Comparison of ENCODE assay signal across 19 mouse cellular contexts in the genomic region with DNA sequence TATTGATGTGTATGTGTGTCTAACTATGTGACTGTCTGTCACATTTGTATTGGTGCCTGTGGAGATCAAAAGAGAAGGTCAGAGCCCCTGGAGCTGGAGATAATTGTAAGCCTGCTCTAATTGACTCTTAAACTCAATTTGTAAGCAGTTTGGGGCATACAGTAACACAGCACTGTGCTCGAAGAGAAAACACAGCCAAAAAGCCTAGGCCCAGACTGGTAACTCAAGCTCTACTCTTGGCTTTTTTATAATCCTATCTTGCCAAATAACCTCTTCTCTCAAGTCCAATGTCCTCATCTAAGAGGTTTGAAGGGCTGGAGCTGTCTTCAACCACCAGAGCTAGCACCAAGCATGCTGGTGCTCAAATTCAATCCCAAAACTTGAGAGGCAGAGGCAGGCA. TPM values are rescaled to one million over a fixed set of nuclear protein-coding genes. Genes with fewer than 3 reads are reported as not detected.
DNase-seq lines count a peak whose midpoint lies in the region; ATAC-seq lines count a peak whose summit lies in the region.
"Had no signal": no experiment of that assay in that cellular context is flagged by ENCODE, and none has a peak within 500 bp of the region (broad histone marks: within the 10 kb centered on the region; RNA-seq: fewer than 3 reads in every experiment).

No protein-coding gene starts in this region.

- H3K27ac ChIP-seq in kidney, embryonic 15.5 days = no peak overlapping the region
- peak overlapping the region; percentile 54 for H3K27ac ChIP-seq in liver, embryonic 16.5 days (ENCODE audit: low read length)
- no peak overlapping the region for H3K27ac ChIP-seq in hindbrain, embryonic 10.5 days
- H3K27ac ChIP-seq: embryonic facial prominence, embryonic 13.5 days; kidney, postnatal 0 days; midbrain, embryonic 12.5 days; neural tube, embryonic 13.5 days had no signal

- ATAC-seq in kidney, embryonic 15.5 days (replicated peaks; ENCODE audit: low FRiP score) = no peak
- no peak for ATAC-seq in megakaryocyte, adult 5-6 weeks (ENCODE audit: poor library complexity, severe bottlenecking)
- no peak for ATAC-seq in liver, embryonic 16.5 days (ENCODE audit: low read depth)
- ATAC-seq: forebrain, embryonic 16.5 days; hindbrain, embryonic 16.5 days; Patski had no signal

- no peaks in the 10 kb centered on the region for H3K9me3 ChIP-seq in kidney, embryonic 15.5 days (replicated peaks)
- H3K9me3 ChIP-seq in megakaryocyte, embryonic 14.5 days = no peaks in the 10 kb centered on the region
- H3K9me3 ChIP-seq in liver, embryonic 16.5 days (replicated peaks; ENCODE audit: control insufficient read depth, low read length) = no peaks in the 10 kb centered on the region
- no peaks in the 10 kb centered on the region for H3K9me3 ChIP-seq in hindbrain, embryonic 10.5 days
- H3K9me3 ChIP-seq: embryonic facial prominence, embryonic 13.5 days; midbrain, embryonic 12.5 days; neural tube, embryonic 13.5 days had no signal

- no peaks in the 10 kb centered on the region for H3K36me3 ChIP-seq in kidney, embryonic 15.5 days
- peaks cover 19% of the 10 kb centered on the region for H3K36me3 ChIP-seq in megakaryocyte, embryonic 14.5 days (replicated peaks; ENCODE audit: low read length)
- no peaks in the 10 kb centered on the region for H3K36me3 ChIP-seq in liver, embryonic 16.5 days (ENCODE audit: control insufficient read depth, insufficient read depth)
- no peaks in the 10 kb centered on the region for H3K36me3 ChIP-seq in hindbrain, embryonic 10.5 days
- H3K36me3 ChIP-seq: embryonic facial prominence, embryonic 13.5 days; midbrain, embryonic 12.5 days; neural tube, embryonic 13.5 days had no signal

- WGBS in kidney, embryonic 15.5 days = 38% methylated on average over 1 of the region's 1 CpGs
- WGBS in liver, embryonic 16.5 days (ENCODE audit: insufficient replicate concordance) = 42% methylated on average over 1 of the region's 1 CpGs
- WGBS in hindbrain, embryonic 10.5 days = 43% methylated on average over 1 of the region's 1 CpGs

- no peak overlapping the region for H3K9ac ChIP-seq in kidney, embryonic 15.5 days
- H3K9ac ChIP-seq in liver, embryonic 16.5 days (ENCODE audit: low read depth, low read length) = no peak overlapping the region
- H3K9ac ChIP-seq: embryonic facial prominence, embryonic 13.5 days; midbrain, embryonic 12.5 days; neural tube, embryonic 13.5 days had no signal

- DNase-seq in cerebellum, adult 9-10 months = peak; percentile 25
- DNase-seq in cerebellum, adult 11 months = no peak
- DNase-seq in kidney, adult 18-20 months = peak; percentile 4
- DNase-seq in hindbrain, embryonic 10.5 days (ENCODE audit: low spot score) = no peak
- DNase-seq: adrenal gland, adult 8-10 months; left cerebral cortex, postnatal 4 days; lung, postnatal 36 days; thymus, postnatal 4 days had no signal

- no peak overlapping the region for H3K4me3 ChIP-seq in kidney, embryonic 15.5 days (replicated peaks)
- peak overlapping the region; percentile 73 for H3K4me3 ChIP-seq in megakaryocyte, embryonic 14.5 days (replicated peaks)
- no peak overlapping the region for H3K4me3 ChIP-seq in liver, embryonic 16.5 days (ENCODE audit: low read depth, low read length)
- no peak overlapping the region for H3K4me3 ChIP-seq in hindbrain, embryonic 10.5 days
- H3K4me3 ChIP-seq: embryonic facial prominence, embryonic 13.5 days; midbrain, embryonic 12.5 days; neural tube, embryonic 13.5 days had no signal

- no peak overlapping the region for H3K4me2 ChIP-seq in kidney, embryonic 15.5 days
- peak overlapping the region; percentile 16; the same call in 1 of the 2 replicates for H3K4me2 ChIP-seq in liver, embryonic 16.5 days (ENCODE audit: low read depth, low read length)
- H3K4me2 ChIP-seq: embryonic facial prominence, embryonic 13.5 days; midbrain, embryonic 12.5 days; neural tube, embryonic 13.5 days had no signal

- peaks cover 46% of the 10 kb centered on the region for H3K4me1 ChIP-seq in kidney, embryonic 15.5 days
- peaks cover 70% of the 10 kb centered on the region for H3K4me1 ChIP-seq in megakaryocyte, embryonic 14.5 days
- H3K4me1 ChIP-seq in liver, embryonic 16.5 days (ENCODE audit: control insufficient read depth, low read depth, low read length) = peaks cover 63% of the 10 kb centered on the region
- H3K4me1 ChIP-seq in hindbrain, embryonic 10.5 days (replicated peaks) = peaks cover 32% of the 10 kb centered on the region; the same call in 1 of the 2 replicates

- H3K27me3 ChIP-seq in kidney, embryonic 15.5 days = no peaks in the 10 kb centered on the region
- no peaks in the 10 kb centered on the region for H3K27me3 ChIP-seq in megakaryocyte, embryonic 14.5 days (replicated peaks)
- no peaks in the 10 kb centered on the region for H3K27me3 ChIP-seq in liver, embryonic 16.5 days (ENCODE audit: control insufficient read depth, insufficient read depth, low read depth, low read length)
- H3K27me3 ChIP-seq in hindbrain, embryonic 10.5 days (ENCODE audit: insufficient read depth, poor library complexity, severe bottlenecking) = peaks cover 9% of the 10 kb centered on the region
- H3K27me3 ChIP-seq: embryonic facial prominence, embryonic 13.5 days; midbrain, embryonic 12.5 days; neural tube, embryonic 13.5 days; Patski had no signal

RNA-seq across cellular contexts. Expression of gene Ptprj, which starts 3.5 kb away (rescaled TPM):
- 6.5 and 7.1 TPM in 2 replicates for polyA plus RNA-seq in kidney, embryonic 15.5 days (2015; fragmentation: Nextera tagmentation; extraction: Ambion mirVana)
- 2.2 and 8.7 TPM in 2 replicates for polyA plus RNA-seq in megakaryocyte, embryonic 14.5 days (2012; ENCODE audit: insufficient read depth, low replicate concordance)
- 103 and 104 TPM in 2 replicates for total RNA-seq in megakaryocyte, adult 5-6 weeks (2015)
- 94.7 and 107 TPM in 2 replicates for total RNA-seq in megakaryocyte, adult 5-6 weeks (2017)
- 2.1 and 2.2 TPM in 2 replicates for polyA plus RNA-seq in liver, embryonic 16.5 days (2015; fragmentation: Nextera tagmentation; extraction: Ambion mirVana)
- polyA plus RNA-seq in hindbrain, embryonic 10.5 days (2016; fragmentation: Nextera tagmentation; extraction: Ambion mirVana) = 1.5 and 1.6 TPM in 2 replicates

Comparison
In these comparisons a context has a peak if more than half of its experiments do, and no peak if none do; other contexts are left out.
1. DNase-seq: peak in cerebellum, adult 9-10 months (single experiment) and kidney, adult 18-20 months (single experiment); none in cerebellum, adult 11 months (single experiment) and hindbrain, embryonic 10.5 days (single experiment).